Mouse (Mus musculus) limb, embryonic 11.5 days (tissue): ENCODE results near the gene Best1. TPM values are rescaled to one million over a fixed set of nuclear protein-coding genes. Genes with fewer than 3 reads are reported as not detected.

Experiments used
- ATAC-seq: fragments of 200-750 bp; cut with Nextera tagmentation; 2 replicates; pipeline ENCODE4 v1.8.0; 2017; ENCODE audit warnings: low read depth; ENCODE audit not compliant: insufficient number of reproducible peaks, low FRiP score, low TSS enrichment
- DNase-seq: peaks from one replicate; pipeline ENCODE4 v3.0.0-alpha.2; 2015; ENCODE audit warnings: low spot score
- H3K27ac ChIP-seq: fragments of 300-500 bp; sonication (generic); replicated peaks from 2 replicates; pipeline ENCODE4 v1.5.1; 2014; ENCODE audit warnings: low read depth, mild to moderate bottlenecking, low read length
- H3K27me3 ChIP-seq: fragments of 300-500 bp; sonication (generic); 2 replicates; pipeline ENCODE4 v1.6.1; 2014; ENCODE audit warnings: mild to moderate bottlenecking, low read length, mixed read lengths; ENCODE audit not compliant: control insufficient read depth, insufficient read depth
- H3K36me3 ChIP-seq: fragments of 300-500 bp; sonication (generic); 2 replicates; pipeline ENCODE4 v1.6.1; 2014; ENCODE audit warnings: mild to moderate bottlenecking, low read length, moderate library complexity, mixed read lengths; ENCODE audit not compliant: control insufficient read depth, insufficient read depth
- H3K4me1 ChIP-seq: fragments of 300-500 bp; sonication (generic); 2 replicates; pipeline ENCODE4 v1.6.1; 2014; ENCODE audit warnings: low read length, mixed read lengths; ENCODE audit not compliant: control insufficient read depth, insufficient read depth
- H3K4me2 ChIP-seq: fragments of 300-500 bp; sonication (generic); 2 replicates; pipeline ENCODE4 v1.6.1; 2014; ENCODE audit warnings: low read depth, mild to moderate bottlenecking, moderate library complexity; ENCODE audit not compliant: severe bottlenecking
- H3K4me3 ChIP-seq: fragments of 300-500 bp; sonication (generic); 2 replicates; pipeline ENCODE4 v1.5.1; 2014; ENCODE audit warnings: low read depth, low read length
- H3K9ac ChIP-seq: fragments of 300-500 bp; sonication (generic); 2 replicates; pipeline ENCODE4 v1.6.1; 2014; ENCODE audit warnings: mild to moderate bottlenecking, low read length
- H3K9me3 ChIP-seq: fragments of 300-500 bp; sonication (generic); 2 replicates; pipeline ENCODE4 v1.6.1; 2016; ENCODE audit warnings: low read length; ENCODE audit not compliant: control insufficient read depth
- WGBS: fragments of 180-500 bp; shearing (Covaris S2); extraction: QIAGEN DNeasy Blood & Tissue Kit; methylation state at CpG from one replicate; pipeline ENCODE4 v1.1.7; 2014; 5-methylcytosine and 5-hydroxymethylcytosine counted together
- polyA plus RNA-seq: library from polyadenylated mRNA; unstranded; fragments of >200 nt; fragmentation: Nextera tagmentation; extraction: Ambion mirVana; gene quantifications from 2 replicates; pipeline ENCODE4 v1.2.1, GENCODE M21; 2014

Best1 gene
- polyA plus RNA-seq, 1 experiment from 2014 or later: 2.4 TPM

GRCm38 (mm10) chr19:9942539-9943533 lies 58.6 kb downstream of the Best1 start:
- H3K9ac ChIP-seq: no peak overlapping the region
- H3K27ac ChIP-seq: no peak overlapping the region
- H3K4me3 ChIP-seq: no peak overlapping the region
- no peaks in the 10 kb centered on the region for H3K27me3 ChIP-seq
- H3K4me2 ChIP-seq: no peak overlapping the region
- no peaks in the 10 kb centered on the region for H3K9me3 ChIP-seq
- H3K4me1 ChIP-seq: peaks cover 5% of the 10 kb centered on the region; the same call in 1 of the 2 replicates
- no peak for DNase-seq
- ATAC-seq: no peak
- WGBS: 71% methylated on average over 10 of the region's 10 CpGs
- H3K36me3 ChIP-seq: no peaks in the 10 kb centered on the region

- H3K4me2 ChIP-seq: no peak overlapping the region
- no peaks in the 10 kb centered on the region for H3K9me3 ChIP-seq
- H3K4me3 ChIP-seq: no peak overlapping the region
- no peaks in the 10 kb centered on the region for H3K36me3 ChIP-seq
- no peaks in the 10 kb centered on the region for H3K27me3 ChIP-seq
- DNase-seq (no peak), ATAC-seq (no peak)
- 0 out of 2 replicates have a peak overlapping the region, but pooled peaks have one; percentile 12 for H3K9ac ChIP-seq
- H3K27ac ChIP-seq: no peak overlapping the region
- 35% methylated on average over 1 of the region's 1 CpGs for WGBS
- H3K4me1 ChIP-seq: peaks cover 5% of the 10 kb centered on the region; the same call in 1 of the 2 replicates
These were observed 59.6 kb downstream of the Best1 start for GRCm38 (mm10) chr19:9941809-9942208.

GRCm38 (mm10) chr19:9940903-9941302 lies 60.5 kb downstream of the Best1 start:
- no peak for ATAC-seq
- no peaks in the 10 kb centered on the region for H3K27me3 ChIP-seq
- H3K9ac ChIP-seq: no peak overlapping the region
- 70% methylated on average over 4 of the region's 4 CpGs for WGBS
- H3K9me3 ChIP-seq: no peaks in the 10 kb centered on the region
- peaks cover 5% of the 10 kb centered on the region; the same call in 1 of the 2 replicates for H3K4me1 ChIP-seq
- H3K4me2 ChIP-seq: no peak overlapping the region
- no peak overlapping the region for H3K27ac ChIP-seq
- no peak overlapping the region for H3K4me3 ChIP-seq
- H3K36me3 ChIP-seq: no peaks in the 10 kb centered on the region
- no peak for DNase-seq

- H3K4me1 ChIP-seq: peaks cover 5% of the 10 kb centered on the region; the same call in 1 of the 2 replicates
- no peak overlapping the region for H3K4me3 ChIP-seq
These were observed 61.6 kb downstream of the Best1 start for GRCm38 (mm10) chr19:9939841-9940240.

GRCm38 (mm10) chr19:9938824-9939303 lies 62.6 kb downstream of the Best1 start:
- no peaks in the 10 kb centered on the region for H3K9me3 ChIP-seq
- no peak overlapping the region for H3K27ac ChIP-seq
- peaks cover 5% of the 10 kb centered on the region; the same call in 1 of the 2 replicates for H3K4me1 ChIP-seq
- H3K9ac ChIP-seq: no peak overlapping the region
- no peak for ATAC-seq
- no peak for DNase-seq
- 79% methylated on average over 13 of the region's 13 CpGs for WGBS
- H3K4me3 ChIP-seq: no peak overlapping the region
- no peak overlapping the region for H3K4me2 ChIP-seq
- H3K36me3 ChIP-seq: no peaks in the 10 kb centered on the region
- no peaks in the 10 kb centered on the region for H3K27me3 ChIP-seq

More at GRCm38 (mm10) chr19:9939841-9940240, 61.6 kb downstream of the Best1 start:
- Histone ChIP-seq H3K27ac (no peak overlapping the region), H3K27me3 (no peaks in the 10 kb centered on the region), H3K4me2 (no peak overlapping the region), H3K9ac (no peak overlapping the region; the same call in 1 of the 2 replicates), H3K9me3 (no peaks in the 10 kb centered on the region), H3K36me3 (no peaks in the 10 kb centered on the region)
- no peak for DNase-seq
- 56% methylated on average over 7 of the region's 7 CpGs for WGBS
- no peak for ATAC-seq

GRCm38 (mm10) chr19:9938156-9938823 lies 63.1 kb downstream of the Best1 start:
- WGBS: 82% methylated on average over 6 of the region's 6 CpGs
- ATAC-seq: no peak
- H3K36me3 ChIP-seq: no peaks in the 10 kb centered on the region
- H3K9me3 ChIP-seq: no peaks in the 10 kb centered on the region
- H3K9ac ChIP-seq: no peak overlapping the region
- H3K4me1 ChIP-seq: peaks cover 5% of the 10 kb centered on the region; the same call in 1 of the 2 replicates
- H3K27ac ChIP-seq: no peak overlapping the region
- no peak overlapping the region for H3K4me3 ChIP-seq
- no peak for DNase-seq
- no peaks in the 10 kb centered on the region for H3K27me3 ChIP-seq
- no peak overlapping the region for H3K4me2 ChIP-seq

GRCm38 (mm10) chr19:9937428-9937827 lies 64.0 kb downstream of the Best1 start:
- Histone ChIP-seq H3K27me3 (no peaks in the 10 kb centered on the region), H3K9me3 (no peaks in the 10 kb centered on the region), H3K4me2 (no peak overlapping the region), H3K4me1 (peaks cover 5% of the 10 kb centered on the region; the same call in 1 of the 2 replicates), H3K4me3 (no peak overlapping the region), H3K36me3 (no peaks in the 10 kb centered on the region), H3K27ac (no peak overlapping the region), H3K9ac (no peak overlapping the region)
- WGBS: 73% methylated on average over 5 of the region's 5 CpGs
- DNase-seq (no peak), ATAC-seq (no peak)

- Histone ChIP-seq H3K4me3 (no peak overlapping the region), H3K27me3 (no peaks in the 10 kb centered on the region), H3K36me3 (no peaks in the 10 kb centered on the region), H3K4me1 (no peaks in the 10 kb centered on the region), H3K4me2 (no peak overlapping the region), H3K9me3 (no peaks in the 10 kb centered on the region), H3K9ac (no peak overlapping the region), H3K27ac (no peak overlapping the region)
- ATAC-seq (no peak), DNase-seq (no peak)
- 68% methylated on average over 5 of the region's 5 CpGs for WGBS
These were observed 64.9 kb downstream of the Best1 start for GRCm38 (mm10) chr19:9936579-9936978.
